Mouse (Mus musculus) cerebellum, adult 2 months (tissue): ENCODE data around the gene Atxn7l3.

Source experiments
- CTCF ChIP-seq: fragments of 200-500 bp; IDR thresholded peaks from 2 replicates; pipeline ENCODE4 v1.5.1; 2011; ENCODE audit warnings: low read depth, mild to moderate bottlenecking, control low read depth, low read length, moderate library complexity, borderline replicate concordance; ENCODE audit not compliant: insufficient read depth
- POLR2A ChIP-seq: fragments of 200-500 bp; IDR thresholded peaks from 2 replicates; pipeline ENCODE4 v1.6.1; 2011; ENCODE audit warnings: low read length, control low read depth, borderline replicate concordance; ENCODE audit not compliant: insufficient read depth

DNA sequence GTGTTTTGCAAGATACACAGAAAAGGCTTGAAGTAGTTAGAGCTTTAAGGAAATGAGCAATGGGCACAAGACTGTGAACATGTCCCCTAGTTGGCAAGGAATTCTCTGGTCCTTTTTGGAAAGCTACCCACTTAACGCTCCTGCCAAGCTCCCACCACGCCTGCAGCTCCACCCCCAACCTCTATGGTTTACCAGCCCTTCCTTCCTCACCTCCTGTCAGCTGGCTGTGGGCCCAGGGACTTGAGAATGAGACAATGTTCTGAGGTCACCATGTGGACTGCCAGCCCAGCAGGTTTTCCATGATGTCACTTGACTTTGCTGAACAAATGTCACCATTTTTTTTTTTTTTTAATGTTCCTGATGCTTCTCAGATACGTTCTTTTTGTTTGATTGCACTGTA, 42.1 kb upstream of the Atxn7l3 start:
- TF ChIP-seq CTCF (no peak), POLR2A (no peak)
